Mouse (Mus musculus) heart, postnatal 14 days (tissue): ENCODE results near the gene Il16. TPM values are rescaled to one million over a fixed set of nuclear protein-coding genes. Genes with fewer than 3 reads are reported as not detected.

ENCODE experiments used
- DNase-seq, 2 experiments: peaks; one replicate each; pipeline ENCODE4 v3.0.0; 2021 to 2022
- intact Hi-C: fragments of 180-260 bp; cut with DNase I; formaldehyde crosslinking; loops from one replicate; pipeline ENCODE4 v1.15.1; 2025
- total RNA-seq, 2 experiments: library from RNA; stranded (reverse); gene quantifications; 2 replicates each; pipeline ENCODE4 v1.2.3; 2021

Il16 gene
- total RNA-seq, 2 experiments from 2014 or later = 8.0 to 10.6 TPM

GRCm38 (mm10) chr7:83695449-83696212, 49.9 kb downstream of the Il16 start:
- peak; percentile 25 to 49 for DNase-seq

GRCm38 (mm10) chr7:83682640-83683274, 62.8 kb downstream of the Il16 start:
- no peak for DNase-seq
- intact Hi-C loops = no loop called here

More at GRCm38 (mm10) chr7:83695449-83696212, 49.9 kb downstream of the Il16 start:
- intact Hi-C loops = loop anchor here (2.0 to 5.0 kb wide), 3 partner anchors 77 to 192 kb away; no protein-coding TSS in a partner anchor

GRCm38 (mm10) chr7:83678506-83678905, 67.0 kb downstream of the Il16 start:
- DNase-seq = no peak
- intact Hi-C loops = loop anchor here (5.0 kb wide), 1 partner anchor 961 kb away; no protein-coding TSS in a partner anchor

GRCm38 (mm10) chr7:83677296-83677695, 68.2 kb downstream of the Il16 start:
- DNase-seq = no peak
- intact Hi-C loops = loop anchor here (5.0 kb wide), 1 partner anchor 960 kb away; no protein-coding TSS in a partner anchor

- peak in 1 of 2 experiments; percentile 37 for DNase-seq
- intact Hi-C loops = loop anchor here (1.0 to 5.0 kb wide), 2 partner anchors 107 to 958 kb away; no protein-coding TSS in a partner anchor
These were observed 69.8 kb downstream of the Il16 start for GRCm38 (mm10) chr7:83675545-83676254.

- intact Hi-C loops = no loop called here
- no peak for DNase-seq
These were observed 74.0 kb downstream of the Il16 start for GRCm38 (mm10) chr7:83671573-83671972.

GRCm38 (mm10) chr7:83668724-83669123, 76.8 kb downstream of the Il16 start:
- intact Hi-C loops = loop anchor here (1.0 to 5.0 kb wide), 3 partner anchors 106 to 214 kb away; partner anchors contain the start of genes Mesd and Tlnrd1
- peak; percentile 68 to 77 for DNase-seq

- intact Hi-C loops = loop anchor here (1.0 to 5.0 kb wide), 3 partner anchors 106 to 214 kb away; partner anchors contain the start of genes Mesd and Tlnrd1
- DNase-seq = no peak
These were observed 77.4 kb downstream of the Il16 start for GRCm38 (mm10) chr7:83667936-83668645.

GRCm38 (mm10) chr7:83666087-83666595, 79.4 kb downstream of the Il16 start:
- no peak for DNase-seq
- intact Hi-C loops = loop anchor here (5.0 kb wide), 1 partner anchor 216 kb away; the partner anchor contains the start of genes Mesd and Tlnrd1

GRCm38 (mm10) chr7:83662711-83663375, 82.7 kb downstream of the Il16 start:
- no peak for DNase-seq

GRCm38 (mm10) chr7:83661763-83662162, 83.8 kb downstream of the Il16 start:
- no peak for DNase-seq
- intact Hi-C loops = no loop called here

More at GRCm38 (mm10) chr7:83662711-83663375, 82.7 kb downstream of the Il16 start:
- intact Hi-C loops = no loop called here

- no peak for DNase-seq
- intact Hi-C loops = no loop called here
These were observed 84.5 kb downstream of the Il16 start for GRCm38 (mm10) chr7:83661031-83661430.

- no peak for DNase-seq
- intact Hi-C loops = no loop called here
These were observed 85.2 kb downstream of the Il16 start for GRCm38 (mm10) chr7:83660273-83660691.

- peak; percentile 53 for DNase-seq
- intact Hi-C loops = no loop called here
These were observed 86.1 kb downstream of the Il16 start for GRCm38 (mm10) chr7:83659159-83660065.

- no peak for DNase-seq
- intact Hi-C loops = no loop called here
These were observed 86.8 kb downstream of the Il16 start for GRCm38 (mm10) chr7:83658716-83659115.

GRCm38 (mm10) chr7:83654938-83655630, 90.4 kb downstream of the Il16 start:
- peak; percentile 40 to 45 for DNase-seq
- intact Hi-C loops = loop anchor here (2.0 kb wide), 1 partner anchor 22 kb away; no protein-coding TSS in a partner anchor

- no peak for DNase-seq
- intact Hi-C loops = loop anchor here (2.0 kb wide), 1 partner anchor 21 kb away; no protein-coding TSS in a partner anchor
These were observed 91.3 kb downstream of the Il16 start for GRCm38 (mm10) chr7:83654196-83654595.
